Mouse (Mus musculus) cerebellum, postnatal 36 days (tissue): ENCODE measurements around the gene Gm10521.
"Not testable (repeated sequence)": the region's sequence is repeated elsewhere in the genome, so short reads cannot be mapped to it uniquely, and the experiment has no call there.

Experiments used
- DNase-seq, 2 experiments: peaks; one replicate each; pipeline ENCODE4 v3.0.0; 2021 to 2022; ENCODE audit warnings: mixed read lengths in 2 of 2

Gm10521 gene

DNA sequence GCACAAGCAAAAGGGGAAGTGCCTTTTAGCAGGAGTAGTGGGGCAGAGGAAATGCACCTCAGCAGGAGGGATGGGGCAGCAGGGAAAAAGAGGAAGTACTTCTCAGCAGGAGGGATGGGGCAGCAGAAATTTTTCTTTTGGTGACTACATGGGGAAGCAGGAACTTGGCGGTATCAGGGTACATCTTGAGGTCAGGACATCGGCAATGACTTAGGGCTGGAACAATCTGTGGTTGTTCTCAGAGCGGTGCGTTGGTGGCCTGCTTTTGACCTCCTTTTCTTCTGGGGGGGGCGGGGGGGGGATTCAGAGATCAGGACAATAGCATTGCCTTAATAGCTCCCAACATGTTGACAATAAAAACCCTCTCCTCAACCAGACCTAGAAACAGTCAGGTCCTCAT lies at the start of gene Gm10521:
Gene Gm10521 (plus strand): TSS at position 301 of the 400 bp plus-strand sequence.
- not testable (repeated sequence) for DNase-seq

- no peak for DNase-seq
Measured at GRCm38 (mm10) chr1:171848201-171848600, 47.3 kb upstream of the Gm10521 start.

GRCm38 (mm10) chr1:171848757-171849156 lies 46.7 kb upstream of the Gm10521 start:
- DNase-seq: no peak

- no peak for DNase-seq
Measured at GRCm38 (mm10) chr1:171849454-171849853, 46.0 kb upstream of the Gm10521 start.

DNA sequence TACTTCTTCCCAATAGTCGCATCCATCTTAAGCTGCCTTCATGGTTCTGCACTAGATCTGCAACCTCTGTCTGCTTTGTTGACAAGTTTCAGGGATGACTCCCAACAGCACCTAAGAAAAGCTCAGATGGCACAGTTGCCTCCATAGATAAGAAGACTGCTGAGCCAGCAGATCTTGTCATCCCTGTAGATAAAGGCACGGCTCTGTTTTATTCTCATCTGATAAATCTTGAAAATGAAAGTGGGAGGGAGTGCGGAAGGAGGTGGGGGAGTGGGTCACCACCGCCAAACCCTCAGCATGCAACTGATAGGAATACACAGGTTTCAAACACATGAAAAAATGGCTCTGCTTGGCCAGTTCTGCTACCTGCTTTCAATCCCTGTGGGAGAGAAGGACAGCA lies 30.0 kb upstream of the Gm10521 start:
- no peak for DNase-seq

DNA sequence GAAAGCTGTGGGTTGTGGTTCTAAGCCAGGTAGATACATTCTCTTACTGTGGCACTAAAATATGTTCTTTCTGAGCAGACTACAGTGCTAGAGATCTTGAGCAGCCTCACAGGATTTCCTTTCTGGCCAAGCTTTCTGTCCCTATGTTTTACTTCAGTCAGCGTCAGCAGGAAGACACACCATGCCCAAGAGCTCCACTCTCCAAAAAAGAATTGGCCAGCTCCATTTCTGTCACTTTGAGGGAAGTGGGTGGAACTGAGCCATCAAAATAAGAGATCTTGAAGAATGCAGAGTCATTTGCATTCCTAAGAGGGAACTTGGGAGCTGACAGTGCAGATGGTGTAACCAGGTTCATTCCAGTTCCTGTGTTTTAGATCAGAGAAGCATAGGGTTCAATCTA lies 8.5 kb upstream of the Gm10521 start:
- no peak for DNase-seq

DNA sequence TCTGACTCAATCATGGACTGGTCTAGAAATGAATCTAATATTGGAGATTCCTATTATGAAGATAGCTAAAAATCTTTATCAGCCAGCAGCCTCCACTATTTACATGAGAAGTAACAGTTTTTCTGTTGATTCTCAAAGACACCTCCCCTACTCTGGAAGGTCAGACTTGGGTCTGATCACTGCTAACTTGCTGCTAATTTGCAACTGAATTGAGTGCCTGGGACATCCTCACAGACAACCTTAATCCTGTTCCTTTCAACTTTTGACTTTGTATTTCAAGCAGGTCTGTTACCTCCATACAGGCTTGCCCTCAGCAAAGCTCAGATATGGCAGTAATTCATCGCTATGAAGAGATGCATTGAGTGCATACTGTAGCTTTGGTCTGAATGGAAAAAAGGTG lies 8.5 kb downstream of the Gm10521 start:
- no peak for DNase-seq

- DNase-seq: no peak
Measured at GRCm38 (mm10) chr1:171915638-171916458, 20.4 kb downstream of the Gm10521 start.

- no peak for DNase-seq
Measured at GRCm38 (mm10) chr1:171917305-171918039, 22.0 kb downstream of the Gm10521 start, which contains the start of gene Slamf6. Gene Slamf6, plus strand, starts transcription at chr1:171917515.

DNA sequence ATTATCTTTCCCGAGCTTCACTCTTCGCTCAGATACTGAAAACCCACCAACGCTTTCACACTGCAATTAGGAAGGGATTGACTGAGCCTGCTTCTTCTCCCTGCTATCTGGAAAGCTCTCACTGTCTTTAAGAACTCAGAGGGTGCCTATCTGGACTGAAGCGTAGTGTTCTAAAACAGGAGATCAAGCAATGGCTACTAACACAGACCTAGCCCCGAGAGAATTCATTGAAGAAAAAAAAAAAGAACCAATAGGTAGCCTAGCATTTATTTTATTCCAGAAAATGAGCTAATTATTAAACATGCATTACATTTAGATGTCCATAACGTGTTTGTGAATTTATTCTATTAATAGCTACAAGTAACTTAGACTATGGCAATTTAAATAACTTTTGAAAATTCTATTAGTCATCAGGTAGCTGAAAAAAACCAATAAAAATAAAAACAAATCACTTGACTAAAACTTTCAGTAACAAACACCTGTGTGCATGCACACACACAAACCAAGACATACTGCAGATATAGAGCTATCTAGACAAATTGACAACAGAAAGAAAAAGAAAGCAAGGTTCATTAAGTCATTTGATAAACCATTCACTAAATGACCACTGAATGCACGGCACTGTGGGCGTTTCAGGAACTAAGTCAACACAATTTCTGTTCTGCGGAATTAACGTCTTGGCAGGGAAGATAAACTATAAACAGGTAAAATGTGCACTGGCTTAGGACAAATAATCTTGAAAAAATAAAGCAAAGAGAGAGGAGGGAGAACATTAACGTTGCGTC lies 22.9 kb downstream of the Gm10521 start:
- no peak for DNase-seq

DNA sequence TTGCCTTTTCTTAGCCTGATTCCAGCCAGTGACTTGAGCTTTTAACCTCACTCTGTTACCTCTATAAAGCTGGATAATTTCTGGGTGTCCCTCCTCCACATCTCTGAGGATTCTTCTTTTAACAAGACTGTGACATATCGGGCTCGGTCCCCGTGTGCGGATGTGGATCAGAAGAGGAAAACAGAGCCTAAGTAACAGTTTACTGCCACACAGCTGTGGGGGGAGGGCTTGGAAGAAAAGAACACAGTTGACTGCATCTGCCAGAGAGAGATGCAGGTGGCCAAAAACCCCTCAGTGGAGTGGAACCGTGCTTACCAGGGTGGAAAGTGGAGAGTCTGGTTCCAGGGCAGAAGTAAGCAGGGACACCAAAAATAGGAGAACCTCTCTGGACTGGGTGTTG lies 23.7 kb downstream of the Gm10521 start:
- no peak for DNase-seq

- no peak for DNase-seq
Measured at GRCm38 (mm10) chr1:171919901-171920510, 24.5 kb downstream of the Gm10521 start.

DNA sequence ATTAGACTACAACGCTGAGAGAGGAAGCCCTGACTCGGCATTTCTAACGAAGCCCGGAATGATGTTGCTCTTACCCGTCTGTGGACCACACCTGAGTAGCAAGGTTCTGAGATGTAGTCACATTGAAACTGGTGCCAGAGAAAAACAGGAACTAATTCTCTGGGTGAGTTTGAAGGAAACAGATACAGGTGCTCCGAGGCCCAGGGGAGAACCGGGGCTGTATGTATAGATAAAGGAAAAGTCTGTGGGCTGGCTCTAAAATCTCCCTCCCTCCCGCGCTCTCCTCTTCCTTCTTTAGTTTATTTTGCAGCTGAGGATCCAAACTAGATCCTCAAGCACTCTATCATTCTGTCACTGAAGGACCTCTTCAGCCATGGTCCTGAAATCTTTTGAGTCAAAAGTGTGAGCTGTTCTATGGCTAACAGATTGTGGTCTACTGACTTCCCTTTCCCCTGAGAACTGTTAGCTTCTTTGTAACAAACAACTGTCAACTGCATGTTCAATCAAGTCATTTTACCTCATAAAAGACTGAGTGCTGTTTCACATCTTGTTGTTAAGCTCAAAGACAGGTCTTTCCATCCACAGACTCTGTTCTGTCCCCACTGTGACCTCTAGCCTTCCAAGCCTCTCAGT lies 25.6 kb downstream of the Gm10521 start:
- no peak for DNase-seq

- no peak for DNase-seq
Measured at GRCm38 (mm10) chr1:171921641-171922040, 26.2 kb downstream of the Gm10521 start.

GRCm38 (mm10) chr1:171922844-171923243 lies 27.4 kb downstream of the Gm10521 start:
- no peak for DNase-seq

DNA sequence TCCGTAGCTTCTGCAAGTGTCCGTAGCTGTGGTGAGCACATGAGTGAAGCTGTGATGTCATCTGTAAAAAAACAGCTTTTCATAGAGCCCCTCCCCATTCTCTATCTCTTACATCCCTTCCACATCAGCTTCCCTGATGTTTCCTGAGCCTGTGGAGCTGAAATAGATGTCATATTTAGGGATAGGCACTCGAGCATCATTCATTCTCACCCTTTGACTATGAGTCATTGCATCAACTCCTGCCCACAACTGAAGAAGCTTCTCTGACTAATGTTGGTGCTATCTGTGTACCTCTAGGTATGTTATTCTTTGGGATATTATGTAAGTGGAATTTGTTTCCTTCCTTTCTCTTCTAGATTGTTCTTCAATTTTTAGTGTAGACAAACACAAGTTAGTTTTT lies 29.4 kb downstream of the Gm10521 start:
- DNase-seq: no peak

DNA sequence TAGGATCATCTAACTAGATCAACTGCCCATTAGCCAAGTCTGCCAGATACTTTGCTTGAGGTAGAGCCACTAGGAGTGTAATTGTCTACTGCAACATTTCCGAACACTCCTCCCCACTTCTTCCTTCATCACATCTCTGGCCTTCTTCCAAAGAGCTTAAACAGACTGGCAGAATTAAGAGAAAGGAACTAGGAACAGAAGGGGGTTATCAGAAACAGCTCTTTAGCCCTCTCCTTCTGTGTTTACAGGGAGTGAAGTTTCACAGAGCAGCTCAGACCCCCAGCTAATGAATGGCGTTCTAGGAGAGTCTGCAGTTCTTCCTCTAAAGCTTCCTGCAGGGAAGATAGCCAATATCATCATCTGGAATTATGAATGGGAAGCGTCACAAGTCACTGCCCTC lies 38.4 kb downstream of the Gm10521 start:
- DNase-seq: no peak

- no peak for DNase-seq
Measured at GRCm38 (mm10) chr1:171938952-171939948, 43.8 kb downstream of the Gm10521 start.

DNA sequence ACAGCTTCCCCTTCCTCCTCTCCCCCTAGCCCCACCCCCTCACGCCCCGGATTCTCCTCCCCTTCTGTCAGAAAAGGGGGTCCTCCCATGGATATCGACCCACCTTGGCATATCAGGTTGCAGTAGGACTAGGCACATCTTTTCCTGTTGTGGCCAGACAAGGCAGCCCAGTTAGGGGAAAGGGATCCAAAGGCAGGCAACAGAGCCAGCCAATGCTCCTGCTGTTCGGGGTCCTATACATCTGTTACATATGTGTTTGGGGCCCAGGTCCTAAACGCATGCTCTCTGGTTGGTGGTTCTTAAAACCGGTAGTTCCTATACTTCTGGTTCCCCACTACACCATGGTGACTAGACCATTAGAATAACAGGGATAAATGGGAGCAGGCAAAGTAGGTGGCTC lies 45.2 kb downstream of the Gm10521 start:
- DNase-seq: no peak

DNA sequence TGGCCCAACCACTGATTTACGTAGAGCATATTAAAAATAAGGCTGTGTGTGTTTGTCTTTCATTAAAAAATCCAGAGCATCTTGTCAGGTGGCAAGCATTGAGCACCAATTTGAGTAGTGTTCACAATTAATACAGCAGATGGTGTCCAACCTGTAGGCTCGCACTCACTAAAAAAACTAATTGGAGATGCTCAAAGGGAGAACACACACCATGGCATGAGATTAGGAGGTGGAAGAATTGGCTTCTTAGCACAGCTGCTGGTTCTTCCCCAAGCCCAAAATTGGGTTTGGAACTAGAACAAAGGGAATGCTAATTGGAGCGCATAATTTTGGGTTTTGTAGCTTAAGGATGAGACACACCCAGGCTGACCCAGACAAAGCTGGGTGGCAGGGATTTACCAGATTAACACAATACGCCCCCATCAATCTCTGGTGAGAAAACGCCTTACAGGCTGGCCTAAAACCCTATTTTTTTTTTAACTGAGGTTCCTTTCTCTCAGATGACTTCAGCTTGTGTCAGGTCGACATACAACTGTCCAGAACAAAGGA lies 51.1 kb downstream of the Gm10521 start:
- DNase-seq: no peak
